Mouse (Mus musculus) MN1 (cell line): ENCODE measurements around the gene Mrps33.

Source experiments
- DNase-seq: peaks from one replicate; pipeline ENCODE4 v3.0.0-alpha.2; 2016; ENCODE audit warnings: low spot score

Mrps33 gene

GRCm38 (mm10) chr6:39810612-39811116 is at the start of gene Mrps33:
Mrps33 (minus strand) TSS chr6:39810988.
- peak; percentile 93 for DNase-seq

DNA sequence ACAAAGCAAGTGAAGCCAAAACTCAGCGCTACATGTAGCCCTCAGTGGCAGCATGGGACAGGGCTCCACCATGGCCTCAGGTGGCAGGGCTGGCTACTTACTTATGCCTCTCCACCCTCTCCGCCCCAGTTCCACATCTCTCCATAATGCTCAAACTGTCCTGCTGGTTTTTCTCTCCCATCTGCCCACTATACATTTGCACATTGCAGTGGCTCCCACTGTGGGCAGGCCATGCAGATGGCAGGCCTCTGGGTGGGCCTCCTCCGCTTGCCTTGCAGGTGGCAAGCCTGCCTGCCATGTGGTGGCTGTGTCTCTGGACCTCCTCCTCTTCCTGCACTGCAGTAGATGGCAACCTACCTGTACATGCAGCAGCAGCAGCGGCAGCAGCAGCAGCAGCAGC is 38.9 kb upstream of the Mrps33 start:
- no peak for DNase-seq

- no peak for DNase-seq
These were observed 38.0 kb upstream of the Mrps33 start for GRCm38 (mm10) chr6:39848766-39849165.

GRCm38 (mm10) chr6:39847538-39847937 is 36.8 kb upstream of the Mrps33 start:
- DNase-seq = no peak

- no peak for DNase-seq
These were observed 33.0 kb upstream of the Mrps33 start for GRCm38 (mm10) chr6:39843698-39844342.

GRCm38 (mm10) chr6:39828736-39829135 is 17.9 kb upstream of the Mrps33 start:
- no peak for DNase-seq

- DNase-seq = no peak
These were observed 10.5 kb upstream of the Mrps33 start for GRCm38 (mm10) chr6:39821241-39821640.

DNA sequence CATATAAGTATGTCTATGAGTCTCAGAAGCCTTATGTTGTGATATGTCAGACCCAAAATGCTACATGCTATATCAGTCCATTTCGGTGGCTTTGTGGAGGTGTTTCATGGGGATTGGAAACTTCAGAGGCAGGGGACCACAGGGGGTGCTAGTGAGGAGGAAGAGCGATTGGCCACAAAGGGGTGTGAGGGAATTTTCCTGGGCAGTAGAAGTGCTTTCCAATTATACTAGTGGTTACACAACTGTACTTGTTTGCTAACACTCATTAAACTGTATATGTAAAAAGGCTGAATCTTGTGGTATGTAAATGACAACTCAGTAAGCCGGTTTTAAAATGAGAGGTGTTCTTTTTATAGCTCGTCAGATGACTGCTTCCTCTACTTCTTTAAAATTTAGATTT is 8.1 kb upstream of the Mrps33 start:
- no peak for DNase-seq

- no peak for DNase-seq
These were observed 2.3 kb downstream of the Mrps33 start for GRCm38 (mm10) chr6:39808511-39808910.

DNA sequence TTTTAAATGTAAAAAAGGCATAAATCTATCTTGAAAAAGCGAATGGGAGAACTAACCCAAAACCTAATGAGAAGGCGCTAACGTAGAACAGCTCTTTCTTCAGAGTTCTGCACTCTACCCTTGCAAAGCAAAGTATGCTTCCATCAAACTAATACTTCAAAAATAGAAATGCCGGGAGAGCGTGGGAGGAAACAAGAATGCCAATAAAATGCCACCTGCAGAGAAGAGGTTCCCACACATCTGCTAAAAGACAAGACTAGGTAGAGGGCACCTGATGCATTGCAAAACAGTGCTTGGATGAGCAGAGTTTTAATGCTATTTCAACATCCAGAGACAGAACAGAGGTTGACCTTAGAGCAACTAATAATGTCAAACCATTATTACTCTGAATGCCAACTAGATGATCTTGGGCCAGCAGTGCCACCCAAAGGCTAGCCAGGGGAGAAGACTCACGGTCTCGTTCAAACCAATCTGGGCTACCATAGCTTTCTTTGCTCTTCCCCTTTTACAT is 3.7 kb downstream of the Mrps33 start:
- no peak for DNase-seq

- no peak for DNase-seq
These were observed 4.5 kb downstream of the Mrps33 start for GRCm38 (mm10) chr6:39806336-39806735.

GRCm38 (mm10) chr6:39805916-39806315 is 4.9 kb downstream of the Mrps33 start:
- peak; percentile 73 for DNase-seq

DNA sequence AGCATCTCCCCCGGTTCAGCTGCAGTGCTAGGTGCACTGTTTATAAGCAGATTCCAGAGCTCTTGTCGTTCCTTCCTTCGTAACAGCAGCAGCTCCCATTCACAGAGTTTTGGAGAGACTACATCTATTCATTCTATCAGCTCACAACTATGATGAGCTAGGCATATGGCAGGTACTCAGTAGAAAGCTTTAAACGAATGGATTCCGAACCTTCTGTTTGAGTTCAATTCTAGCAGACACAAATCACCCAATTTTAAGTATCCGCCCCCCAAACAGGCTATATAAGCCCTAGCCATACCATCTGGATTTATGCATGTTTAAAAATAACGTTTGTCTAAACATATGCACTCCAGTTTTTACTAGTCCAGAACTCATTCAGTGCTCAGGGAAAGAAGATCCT is 9.8 kb downstream of the Mrps33 start:
- no peak for DNase-seq

- DNase-seq = no peak
These were observed 13.7 kb downstream of the Mrps33 start for GRCm38 (mm10) chr6:39797076-39797475.

DNA sequence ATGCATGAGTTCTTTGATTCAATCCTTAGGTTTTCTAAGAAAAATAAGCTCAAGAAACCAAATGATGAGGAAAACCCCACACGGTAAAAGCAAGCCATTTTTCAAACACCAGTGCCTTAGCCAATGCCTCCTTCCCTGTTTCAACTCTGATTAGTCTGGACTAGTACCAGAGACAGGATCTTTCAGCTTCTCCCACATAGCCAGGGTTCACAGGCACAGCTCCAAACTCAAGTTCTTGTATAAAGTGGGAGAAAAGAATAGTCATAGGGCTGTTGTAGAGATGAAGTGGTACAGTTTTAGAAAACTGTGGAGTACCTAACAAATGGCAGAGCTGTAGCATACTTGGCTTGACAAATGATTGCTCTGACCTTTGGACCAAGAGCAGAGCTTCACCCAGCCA is 14.6 kb downstream of the Mrps33 start:
- DNase-seq = no peak

GRCm38 (mm10) chr6:39791806-39792205 is 19.0 kb downstream of the Mrps33 start:
- no peak for DNase-seq

GRCm38 (mm10) chr6:39788408-39788807 is 22.4 kb downstream of the Mrps33 start:
- no peak for DNase-seq

- DNase-seq = no peak
These were observed 23.0 kb downstream of the Mrps33 start for GRCm38 (mm10) chr6:39787783-39788182.

GRCm38 (mm10) chr6:39785944-39786343 is 24.8 kb downstream of the Mrps33 start:
- DNase-seq = no peak

DNA sequence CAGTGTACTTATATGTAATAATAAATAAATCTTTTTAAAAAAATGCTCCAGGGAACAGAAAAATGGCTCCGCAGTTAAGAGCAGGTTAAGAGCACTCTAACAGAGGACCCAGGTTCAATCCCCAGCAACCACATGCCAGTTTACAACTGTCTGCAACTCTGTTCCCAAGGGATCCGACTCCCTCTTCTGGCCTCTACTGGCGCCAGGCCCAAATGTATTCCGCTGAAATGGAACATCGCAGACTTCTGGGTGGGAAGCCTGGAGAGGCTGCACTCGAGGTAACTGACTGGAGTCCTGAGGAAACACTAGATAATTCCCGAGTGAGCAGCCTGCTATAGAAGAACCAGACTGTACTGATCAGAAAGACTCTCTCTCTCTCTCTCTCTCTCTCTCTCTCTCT is 27.3 kb downstream of the Mrps33 start:
- DNase-seq = no peak

GRCm38 (mm10) chr6:39782618-39783017 is 28.2 kb downstream of the Mrps33 start:
- peak; percentile 50 for DNase-seq

DNA sequence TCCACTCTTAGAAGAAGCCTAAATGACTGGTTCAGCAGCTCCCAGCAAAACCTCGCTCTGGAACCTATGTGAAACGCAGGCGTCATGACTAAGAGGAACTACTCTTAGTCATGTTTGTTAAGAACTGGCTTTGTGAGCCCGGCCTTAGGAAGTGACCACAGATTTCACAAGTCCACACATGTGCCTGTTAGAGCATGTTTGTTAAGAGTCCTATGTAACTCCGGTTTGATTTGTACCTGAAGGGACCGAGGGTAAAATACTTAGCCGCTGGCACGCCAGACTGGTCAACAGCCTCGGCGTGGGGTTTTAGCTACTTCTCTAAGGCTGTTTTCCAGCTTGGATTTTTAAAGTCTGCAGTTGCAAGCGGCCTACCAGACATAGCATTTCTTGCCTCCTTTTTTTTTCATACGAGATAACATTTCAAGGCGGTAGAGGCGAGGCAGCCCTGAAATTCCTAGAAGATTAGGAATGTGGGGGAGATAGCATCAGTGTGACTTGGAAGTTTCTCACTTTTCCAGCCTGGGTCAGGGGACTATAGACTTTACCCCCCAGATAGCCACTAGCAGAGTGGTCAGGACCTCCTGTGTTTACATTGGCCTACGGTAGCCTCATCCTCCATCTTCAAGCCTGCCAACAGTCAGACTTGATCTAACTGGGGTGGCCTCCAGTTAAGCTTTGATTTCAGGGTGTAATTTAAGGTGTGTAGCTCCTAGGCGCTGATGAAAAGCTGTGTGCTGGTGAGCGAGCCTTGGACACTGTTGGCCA is 28.8 kb downstream of the Mrps33 start:
- no peak for DNase-seq
